Mouse (Mus musculus) heart, embryonic 15.5 days (tissue): ENCODE measurements around the gene Slc11a1. TPM values are rescaled to one million over a fixed set of nuclear protein-coding genes. Genes with fewer than 3 reads are reported as not detected.

ENCODE experiments used
- ATAC-seq: fragments of 200-750 bp; cut with Nextera tagmentation; replicated peaks from 2 replicates; pipeline ENCODE4 v1.8.0; 2017; ENCODE audit warnings: low read depth, moderate TSS enrichment; ENCODE audit not compliant: insufficient number of reproducible peaks, insufficient read depth, low FRiP score
- H3K27ac ChIP-seq: fragments of 300-500 bp; sonication (generic); 2 replicates; pipeline ENCODE4 v1.5.1; 2015; ENCODE audit warnings: mild to moderate bottlenecking, inconsistent platforms
- H3K27me3 ChIP-seq: fragments of 300-500 bp; sonication (generic); 2 replicates; pipeline ENCODE4 v1.6.1; 2015; ENCODE audit warnings: inconsistent platforms
- H3K36me3 ChIP-seq: fragments of 300-500 bp; sonication (generic); 2 replicates; pipeline ENCODE4 v1.6.1; 2015; ENCODE audit warnings: mild to moderate bottlenecking, inconsistent platforms
- H3K4me1 ChIP-seq: fragments of 300-500 bp; sonication (generic); replicated peaks from 2 replicates; pipeline ENCODE4 v1.6.1; 2015; ENCODE audit warnings: inconsistent platforms
- H3K4me2 ChIP-seq: fragments of 300-500 bp; sonication (generic); 2 replicates; pipeline ENCODE4 v1.6.1; 2015; ENCODE audit warnings: inconsistent platforms, mild to moderate bottlenecking, moderate library complexity
- H3K4me3 ChIP-seq: fragments of 300-500 bp; sonication (generic); 2 replicates; pipeline ENCODE4 v1.5.1; 2015; ENCODE audit warnings: mild to moderate bottlenecking, inconsistent platforms
- H3K9ac ChIP-seq: fragments of 300-500 bp; sonication (generic); 2 replicates; pipeline ENCODE4 v1.6.1; 2015; ENCODE audit warnings: mild to moderate bottlenecking, inconsistent platforms
- H3K9me3 ChIP-seq: fragments of 300-500 bp; sonication (generic); replicated peaks from 2 replicates; pipeline ENCODE4 v1.6.1; 2016; ENCODE audit warnings: inconsistent platforms
- WGBS: fragments of 180-500 bp; shearing (Covaris S2); methylation state at CpG from one replicate; pipeline ENCODE4 v1.1.7; 2015; ENCODE audit warnings: mixed read lengths; 5-methylcytosine and 5-hydroxymethylcytosine counted together
- polyA plus RNA-seq: library from polyadenylated mRNA; unstranded; fragments of >200 nt; fragmentation: Nextera tagmentation; extraction: Ambion mirVana; gene quantifications from 2 replicates; pipeline ENCODE4 v1.2.1, GENCODE M21; 2015

Gene Slc11a1
- polyA plus RNA-seq, 1 experiment from 2014 or later = 3.6 TPM

GRCm38 (mm10) chr1:74379058-74379504 lies 4.1 kb downstream of the Slc11a1 start:
- Histone ChIP-seq H3K9me3 (no peaks in the 10 kb centered on the region), H3K27ac (no peak overlapping the region), H3K9ac (no peak overlapping the region), H3K4me3 (no peak overlapping the region), H3K27me3 (no peaks in the 10 kb centered on the region), H3K36me3 (no peaks in the 10 kb centered on the region), H3K4me2 (no peak overlapping the region), H3K4me1 (0 out of 2 replicates have a peak, but pooled peaks cover 11% of the 10 kb centered on the region)
- 83% methylated on average over 7 of the region's 7 CpGs for WGBS
- no peak for ATAC-seq

- Histone ChIP-seq H3K4me3 (no peak overlapping the region), H3K27ac (no peak overlapping the region), H3K27me3 (no peaks in the 10 kb centered on the region), H3K4me2 (no peak overlapping the region), H3K4me1 (0 out of 2 replicates have a peak, but pooled peaks cover 5% of the 10 kb centered on the region), H3K36me3 (no peaks in the 10 kb centered on the region), H3K9ac (no peak overlapping the region), H3K9me3 (no peaks in the 10 kb centered on the region)
- no peak for ATAC-seq
- 84% methylated on average over 5 of the region's 5 CpGs for WGBS
These were observed 5.5 kb downstream of the Slc11a1 start for GRCm38 (mm10) chr1:74380484-74380883.

GRCm38 (mm10) chr1:74381588-74382021 lies 6.6 kb downstream of the Slc11a1 start:
- Histone ChIP-seq H3K27me3 (no peaks in the 10 kb centered on the region), H3K36me3 (no peaks in the 10 kb centered on the region), H3K4me2 (no peak overlapping the region), H3K9ac (no peak overlapping the region), H3K4me1 (peaks cover 4% of the 10 kb centered on the region; the same call in 1 of the 2 replicates), H3K4me3 (no peak overlapping the region), H3K27ac (no peak overlapping the region), H3K9me3 (no peaks in the 10 kb centered on the region)
- WGBS = 87% methylated on average over 10 of the region's 10 CpGs
- no peak for ATAC-seq

GRCm38 (mm10) chr1:74383385-74383784 lies 8.4 kb downstream of the Slc11a1 start:
- Histone ChIP-seq H3K36me3 (no peaks in the 10 kb centered on the region), H3K4me3 (no peak overlapping the region), H3K4me1 (peaks cover 17% of the 10 kb centered on the region), H3K9ac (no peak overlapping the region), H3K4me2 (no peak overlapping the region), H3K9me3 (no peaks in the 10 kb centered on the region), H3K27me3 (no peaks in the 10 kb centered on the region), H3K27ac (no peak overlapping the region)
- ATAC-seq = no peak
- WGBS = 86% methylated on average over 13 of the region's 13 CpGs

GRCm38 (mm10) chr1:74384525-74384924 lies 9.5 kb downstream of the Slc11a1 start:
- H3K4me1 ChIP-seq = peaks cover 25% of the 10 kb centered on the region
- H3K27ac ChIP-seq = no peak overlapping the region
- no peaks in the 10 kb centered on the region for H3K36me3 ChIP-seq
- 79% methylated on average over 8 of the region's 8 CpGs for WGBS
- H3K9me3 ChIP-seq = no peaks in the 10 kb centered on the region
- H3K4me2 ChIP-seq = no peak overlapping the region
- no peak overlapping the region for H3K9ac ChIP-seq
- ATAC-seq = no peak
- no peaks in the 10 kb centered on the region for H3K27me3 ChIP-seq
- no peak overlapping the region for H3K4me3 ChIP-seq

- Histone ChIP-seq H3K9ac (no peak overlapping the region), H3K27me3 (no peaks in the 10 kb centered on the region), H3K27ac (no peak overlapping the region), H3K4me2 (no peak overlapping the region), H3K4me3 (no peak overlapping the region), H3K4me1 (peaks cover 30% of the 10 kb centered on the region), H3K36me3 (no peaks in the 10 kb centered on the region), H3K9me3 (no peaks in the 10 kb centered on the region)
- ATAC-seq = no peak
- 89% methylated on average over 10 of the region's 10 CpGs for whole genome bisulfite sequencing
These were observed 10.1 kb downstream of the Slc11a1 start for GRCm38 (mm10) chr1:74385064-74385463.

GRCm38 (mm10) chr1:74385531-74385930 lies 10.5 kb downstream of the Slc11a1 start:
- Histone ChIP-seq H3K4me3 (no peak overlapping the region), H3K4me2 (no peak overlapping the region), H3K27me3 (no peaks in the 10 kb centered on the region), H3K9me3 (no peaks in the 10 kb centered on the region), H3K27ac (no peak overlapping the region), H3K4me1 (peaks cover 35% of the 10 kb centered on the region), H3K9ac (no peak overlapping the region), H3K36me3 (no peaks in the 10 kb centered on the region)
- no peak for ATAC-seq
- WGBS = 80% methylated on average over 8 of the region's 8 CpGs

GRCm38 (mm10) chr1:74386363-74386713 lies 11.3 kb downstream of the Slc11a1 start:
- no peaks in the 10 kb centered on the region for H3K36me3 ChIP-seq
- no peaks in the 10 kb centered on the region for H3K9me3 ChIP-seq
- peak overlapping the region; percentile 69 for H3K9ac ChIP-seq
- peaks cover 43% of the 10 kb centered on the region for H3K4me1 ChIP-seq
- ATAC-seq = no peak
- 48% methylated on average over 10 of the region's 10 CpGs for WGBS
- H3K4me3 ChIP-seq = peak overlapping the region; percentile 57
- peak overlapping the region; percentile 100 for H3K27ac ChIP-seq
- peak overlapping the region; percentile 67 for H3K4me2 ChIP-seq
- no peaks in the 10 kb centered on the region for H3K27me3 ChIP-seq

GRCm38 (mm10) chr1:74386714-74387385 lies 11.9 kb downstream of the Slc11a1 start:
- peak overlapping the region; percentile 67 for H3K4me2 ChIP-seq
- H3K27me3 ChIP-seq = no peaks in the 10 kb centered on the region
- H3K9ac ChIP-seq = peak overlapping the region; percentile 69
- WGBS = under 1% methylated on average over 26 of the region's 26 CpGs
- peak; percentile 82 for ATAC-seq
- no peaks in the 10 kb centered on the region for H3K9me3 ChIP-seq
- H3K27ac ChIP-seq = peak overlapping the region; percentile 100
- no peaks in the 10 kb centered on the region for H3K36me3 ChIP-seq
- H3K4me3 ChIP-seq = peak overlapping the region; percentile 57
- peaks cover 43% of the 10 kb centered on the region for H3K4me1 ChIP-seq

GRCm38 (mm10) chr1:74387386-74387988 lies 12.5 kb downstream of the Slc11a1 start:
- H3K4me2 ChIP-seq = peak overlapping the region; percentile 67
- WGBS = 56% methylated on average over 15 of the region's 15 CpGs
- H3K36me3 ChIP-seq = no peaks in the 10 kb centered on the region
- peaks cover 44% of the 10 kb centered on the region for H3K4me1 ChIP-seq
- peak overlapping the region; percentile 100 for H3K27ac ChIP-seq
- no peak for ATAC-seq
- H3K4me3 ChIP-seq = peak overlapping the region; percentile 57
- H3K9ac ChIP-seq = peak overlapping the region; percentile 69
- H3K9me3 ChIP-seq = no peaks in the 10 kb centered on the region
- H3K27me3 ChIP-seq = no peaks in the 10 kb centered on the region

- 82% methylated on average over 7 of the region's 7 CpGs for WGBS
- H3K27ac ChIP-seq = peak overlapping the region; percentile 100
These were observed 13.5 kb downstream of the Slc11a1 start for GRCm38 (mm10) chr1:74388398-74388920.

More at GRCm38 (mm10) chr1:74388398-74388920, 13.5 kb downstream of the Slc11a1 start:
- no peak overlapping the region for H3K9ac ChIP-seq
- H3K36me3 ChIP-seq = peaks cover 3% of the 10 kb centered on the region; the same call in 1 of the 2 replicates
- H3K4me1 ChIP-seq = peaks cover 53% of the 10 kb centered on the region
- no peaks in the 10 kb centered on the region for H3K27me3 ChIP-seq
- H3K4me3 ChIP-seq = no peak overlapping the region
- no peaks in the 10 kb centered on the region for H3K9me3 ChIP-seq
- no peak for ATAC-seq
- no peak overlapping the region for H3K4me2 ChIP-seq
